Mouse (Mus musculus) heart, adult 2 months (tissue): ENCODE results near the gene Trappc5. TPM values are rescaled to one million over a fixed set of nuclear protein-coding genes. Genes with fewer than 3 reads are reported as not detected.
A peak's percentile ranks its signal among the peaks of the same experiment; 100 is the strongest.

Experiments
- DNase-seq, 2 experiments: peaks; one replicate each; pipeline ENCODE4 v3.0.0; 2021
- H3K27ac ChIP-seq: fragments of 200-600 bp; 2 replicates; pipeline ENCODE4 v1.8.1; 2022
- H3K27me3 ChIP-seq: fragments of 200-500 bp; 2 replicates; pipeline ENCODE4 v1.6.1; 2012; ENCODE audit warnings: mild to moderate bottlenecking, low read length, inconsistent platforms, mixed read lengths; ENCODE audit not compliant: control insufficient read depth, insufficient read depth
- H3K36me3 ChIP-seq: fragments of 200-500 bp; 2 replicates; pipeline ENCODE4 v1.6.1; 2012; ENCODE audit warnings: low read length, inconsistent platforms; ENCODE audit not compliant: control insufficient read depth, insufficient read depth
- H3K4me1 ChIP-seq: fragments of 200-500 bp; 2 replicates; pipeline ENCODE4 v1.6.1; 2011; ENCODE audit warnings: low read length; ENCODE audit not compliant: control insufficient read depth, insufficient read depth
- H3K4me3 ChIP-seq: fragments of 200-600 bp; 2 replicates; pipeline ENCODE4 v1.8.1; 2022
- H3K79me2 ChIP-seq: fragments of 200-500 bp; replicated peaks from 2 replicates; pipeline ENCODE4 v1.6.1; 2012; ENCODE audit warnings: mild to moderate bottlenecking, inconsistent platforms, low read length, moderate library complexity, mixed read lengths; ENCODE audit not compliant: control insufficient read depth, insufficient read depth
- H3K9ac ChIP-seq: fragments of 200-500 bp; 2 replicates; pipeline ENCODE4 v1.6.1; 2012; ENCODE audit warnings: low read depth, mild to moderate bottlenecking, control low read depth, inconsistent platforms, low read length, mixed read lengths
- CTCF ChIP-seq: fragments of 200-600 bp; IDR thresholded peaks from 2 replicates; pipeline ENCODE4 v1.8.1; 2022; ENCODE audit warnings: antibody characterized with exemption, mild to moderate bottlenecking, moderate library complexity
- EP300 ChIP-seq: fragments of 200-500 bp; IDR thresholded peaks from 2 replicates; pipeline ENCODE4 v1.6.1; 2011; ENCODE audit warnings: low read depth, low read length, control low read depth; ENCODE audit not compliant: insufficient read depth
- POLR2A ChIP-seq: fragments of 200-500 bp; IDR thresholded peaks from 2 replicates; pipeline ENCODE4 v1.6.1; 2011; ENCODE audit warnings: mild to moderate bottlenecking, low read depth, low read length, control low read depth; ENCODE audit not compliant: insufficient read depth
- WGBS: fragments of 180-500 bp; shearing (Covaris S2); methylation state at CpG from one replicate; pipeline ENCODE4 v1.1.7; 2018; 5-methylcytosine and 5-hydroxymethylcytosine counted together
- intact Hi-C: fragments of 180-260 bp; cut with DNase I; formaldehyde crosslinking; loops from one replicate; pipeline ENCODE4 v1.15.1; 2025
- polyA plus RNA-seq: library from polyadenylated mRNA; depleted of rRNA; stranded (reverse); fragments of >200 nt; gene quantifications from 2 replicates; pipeline ENCODE4 v1.2.3, GENCODE M21; 2012; rRNA removed
- total RNA-seq, 2 experiments: library from RNA; stranded (reverse); gene quantifications; 2 replicates each; pipeline ENCODE4 v1.2.3; 2021

Trappc5 gene
- total and polyA plus RNA-seq, 3 experiments, result 17.6 to 19.9 (median 19.3) TPM

GRCm38 (mm10) chr8:3711646-3712045 is 35.5 kb downstream of the Trappc5 start:
- no peaks in the 10 kb centered on the region; the same call in none of the 2 replicates for H3K4me1 ChIP-seq
- no peak overlapping the region for H3K4me3 ChIP-seq
- H3K27me3 ChIP-seq, result no peaks in the 10 kb centered on the region
- peak in 1 of 2 experiments; percentile 14 for DNase-seq
- H3K79me2 ChIP-seq, result no peaks in the 10 kb centered on the region
- H3K36me3 ChIP-seq, result no peaks in the 10 kb centered on the region
- 27% methylated on average over 2 of the region's 2 CpGs for WGBS
- no peak for TF ChIP-seq EP300
- no peak for TF ChIP-seq CTCF
- TF ChIP-seq POLR2A, result no peak
- no peak overlapping the region for H3K9ac ChIP-seq
- intact Hi-C loops, result no loop called here
- no peak overlapping the region for H3K27ac ChIP-seq

- 40% methylated on average over 12 of the region's 12 CpGs for WGBS
- Histone ChIP-seq H3K9ac (no peak overlapping the region), H3K4me3 (no peak overlapping the region), H3K79me2 (no peaks in the 10 kb centered on the region), H3K4me1 (no peaks in the 10 kb centered on the region), H3K36me3 (no peaks in the 10 kb centered on the region), H3K27me3 (no peaks in the 10 kb centered on the region), H3K27ac (peak overlapping the region; percentile 27; the same call in 1 of the 2 replicates)
- peak in 1 of 2 experiments; percentile 15 for DNase-seq
- TF ChIP-seq EP300 (no peak), POLR2A (no peak), CTCF (no peak)
- intact Hi-C loops, result loop anchor here (5.0 kb wide), 2 partner anchors 240 to 425 kb away; no protein-coding TSS in a partner anchor
Observed at GRCm38 (mm10) chr8:3717321-3717954, 41.3 kb downstream of the Trappc5 start.

- peak; percentile 79 to 83 for DNase-seq
- TF ChIP-seq CTCF (peak; percentile 94), POLR2A (no peak), EP300 (no peak)
- Histone ChIP-seq H3K4me3 (no peak overlapping the region), H3K27ac (no peak overlapping the region), H3K27me3 (no peaks in the 10 kb centered on the region), H3K4me1 (no peaks in the 10 kb centered on the region), H3K9ac (no peak overlapping the region), H3K79me2 (no peaks in the 10 kb centered on the region), H3K36me3 (no peaks in the 10 kb centered on the region)
- intact Hi-C loops, result loop anchor here (5.0 kb wide), 2 partner anchors 239 to 424 kb away; no protein-coding TSS in a partner anchor
- WGBS, result 20% methylated on average over 14 of the region's 14 CpGs
Observed at GRCm38 (mm10) chr8:3718559-3718958, 42.5 kb downstream of the Trappc5 start.

GRCm38 (mm10) chr8:3720551-3720950 is 44.5 kb downstream of the Trappc5 start, which contains the start of gene Clec4g:
Clec4g (minus strand) TSS chr8:3720651.
- DNase-seq, result no peak
- H3K79me2 ChIP-seq, result no peaks in the 10 kb centered on the region
- no peaks in the 10 kb centered on the region for H3K36me3 ChIP-seq
- no peak within 1 kb of the TSS for H3K4me3 ChIP-seq
- intact Hi-C loops, result no loop called here
- H3K4me1 ChIP-seq, result no peaks in the 10 kb centered on the region
- TF ChIP-seq POLR2A (no peak), EP300 (no peak), CTCF (no peak)
- no peak within 1 kb of the TSS for H3K27ac ChIP-seq
- no peak within 1 kb of the TSS for H3K9ac ChIP-seq
- H3K27me3 ChIP-seq, result no peaks in the 10 kb centered on the region
- WGBS, result 38% methylated on average over 5 of the region's 5 CpGs

- Histone ChIP-seq H3K4me1 (no peaks in the 10 kb centered on the region), H3K36me3 (no peaks in the 10 kb centered on the region), H3K9ac (no peak overlapping the region), H3K79me2 (no peaks in the 10 kb centered on the region), H3K27ac (no peak overlapping the region), H3K27me3 (no peaks in the 10 kb centered on the region), H3K4me3 (no peak overlapping the region)
- DNase-seq, result no peak
- 14% methylated on average over 1 of the region's 1 CpGs for WGBS
- intact Hi-C loops, result no loop called here
- no peak for TF ChIP-seq EP300
- TF ChIP-seq POLR2A, result no peak
- no peak for TF ChIP-seq CTCF
Observed at GRCm38 (mm10) chr8:3721041-3721440, 44.9 kb downstream of the Trappc5 start.

Other genes with a start within 250 kb of the Trappc5 start
- 1 to 10 TPM; 2.4 to 3.1 TPM for gene Pex11g, start 208.6 kb upstream of the Trappc5 start, total RNA-seq
- 4.5 and 5.5 TPM in 2 replicates for gene Pex11g, start 208.6 kb upstream of the Trappc5 start, polyA plus RNA-seq
- under 1 TPM in 1 of 2 experiments, not detected in 1; 0.14 TPM for gene Tex45, start 205.4 kb upstream of the Trappc5 start, total RNA-seq
- gene Tex45, start 205.4 kb upstream of the Trappc5 start, polyA plus RNA-seq, result 0.12 TPM in 1 of 2 replicates, not detected in the other
- gene Zfp358, start 183.2 kb upstream of the Trappc5 start, total RNA-seq, result 10 to 100 TPM; 24.9 to 30.7 TPM
- 51.3 and 53.9 TPM in 2 replicates for gene Zfp358, start 183.2 kb upstream of the Trappc5 start, polyA plus RNA-seq
- gene Mcoln1, start 175.8 kb upstream of the Trappc5 start, total RNA-seq, result 10 to 100 TPM; 20.6 to 23.1 TPM
- 86.9 and 123 TPM in 2 replicates for gene Mcoln1, start 175.8 kb upstream of the Trappc5 start, polyA plus RNA-seq
- 10 to 100 TPM in 1 of 2 experiments, 1 to 10 TPM in 1; 8.5 to 11.1 TPM for gene Pnpla6, start 160.9 kb upstream of the Trappc5 start, total RNA-seq
- 24.8 and 25.1 TPM in 2 replicates for gene Pnpla6, start 160.9 kb upstream of the Trappc5 start, polyA plus RNA-seq
- gene C330021F23Rik, start 108.3 kb upstream of the Trappc5 start, total RNA-seq, result under 1 TPM in 1 of 2 experiments, not detected in 1; 0.39 TPM
- gene C330021F23Rik, start 108.3 kb upstream of the Trappc5 start, polyA plus RNA-seq, result 0.50 TPM in 1 of 2 replicates, not detected in the other
- gene Camsap3, start 89.0 kb upstream of the Trappc5 start, total RNA-seq, result 1 to 10 TPM in 1 of 2 experiments, under 1 TPM in 1; 0.68 to 1.2 TPM
- 1.8 and 1.9 TPM in 2 replicates for gene Camsap3, start 89.0 kb upstream of the Trappc5 start, polyA plus RNA-seq
- 10 to 100 TPM; 15.3 to 15.4 TPM for gene Xab2, start 55.0 kb upstream of the Trappc5 start, total RNA-seq
- 27.0 and 30.1 TPM in 2 replicates for gene Xab2, start 55.0 kb upstream of the Trappc5 start, polyA plus RNA-seq
- 10 to 100 TPM; 79.1 to 92.2 TPM for gene Pet100, start 54.8 kb upstream of the Trappc5 start, total RNA-seq
- 7.6 and 13.6 TPM in 2 replicates for gene Pet100, start 54.8 kb upstream of the Trappc5 start, polyA plus RNA-seq
- not detected for gene Pcp2, start 50.8 kb upstream of the Trappc5 start, total RNA-seq
- not detected in 2 replicates for gene Pcp2, start 50.8 kb upstream of the Trappc5 start, polyA plus RNA-seq
- gene Stxbp2, start 45.3 kb upstream of the Trappc5 start, total RNA-seq, result 1 to 10 TPM; 5.7 to 6.4 TPM
- 9.6 and 13.4 TPM in 2 replicates for gene Stxbp2, start 45.3 kb upstream of the Trappc5 start, polyA plus RNA-seq
- 1 to 10 TPM in 1 of 2 experiments, under 1 TPM in 1; 0.86 to 2.4 TPM for gene Retn, start 20.5 kb upstream of the Trappc5 start, total RNA-seq
- gene Retn, start 20.5 kb upstream of the Trappc5 start, polyA plus RNA-seq, result 3.0 and 8.4 TPM in 2 replicates
- under 1 TPM; 0.21 to 0.89 TPM for gene Mcemp1, start 10.5 kb upstream of the Trappc5 start, total RNA-seq
- gene Mcemp1, start 10.5 kb upstream of the Trappc5 start, polyA plus RNA-seq, result 0.31 TPM in 1 of 2 replicates, not detected in the other
- gene Fcor, start 3.9 kb upstream of the Trappc5 start, total RNA-seq, result 1 to 10 TPM; 1.0 to 1.6 TPM
- gene Fcor, start 3.9 kb upstream of the Trappc5 start, polyA plus RNA-seq, result 4.2 and 12.9 TPM in 2 replicates
- under 1 TPM; 0.29 to 0.32 TPM for gene Fcer2a, start 17.9 kb downstream of the Trappc5 start, total RNA-seq
- 0.76 and 0.98 TPM in 2 replicates for gene Fcer2a, start 17.9 kb downstream of the Trappc5 start, polyA plus RNA-seq
- gene Clec4g, start 44.4 kb downstream of the Trappc5 start, total RNA-seq, result under 1 TPM; 0.66 to 0.70 TPM
- gene Clec4g, start 44.4 kb downstream of the Trappc5 start, polyA plus RNA-seq, result 0.45 and 1.3 TPM in 2 replicates
- under 1 TPM in 1 of 2 experiments, not detected in 1; 0.16 TPM for gene Cd209a, start 72.7 kb downstream of the Trappc5 start, total RNA-seq
- 1.00 TPM in 1 of 2 replicates, not detected in the other for gene Cd209a, start 72.7 kb downstream of the Trappc5 start, polyA plus RNA-seq
- not detected for gene Cd209e, start 178.0 kb downstream of the Trappc5 start, total RNA-seq
- gene Cd209e, start 178.0 kb downstream of the Trappc5 start, polyA plus RNA-seq, result not detected in 2 replicates
- not detected for gene Cd209d, start 202.3 kb downstream of the Trappc5 start, total RNA-seq
- gene Cd209d, start 202.3 kb downstream of the Trappc5 start, polyA plus RNA-seq, result 0.20 TPM in 1 of 2 replicates, not detected in the other